ENCODE assay signal across 14 mouse cellular contexts in genomic region chr4:54374457-54374856, GRCm38 (mm10).
DNase-seq lines count a peak whose midpoint lies in the region; ATAC-seq and TF ChIP-seq lines count a peak whose summit lies in the region.
"Had no signal": no experiment of that assay in that cellular context is flagged by ENCODE, and none has a peak within 500 bp of the region (broad histone marks: within the 10 kb centered on the region; RNA-seq: fewer than 3 reads in every experiment).

No protein-coding gene starts in this region.

- no peak overlapping the region for H3K4me2 ChIP-seq in heart, embryonic 13.5 days
- no peak overlapping the region for H3K4me2 ChIP-seq in lung, embryonic 14.5 days
- H3K4me2 ChIP-seq in limb, embryonic 13.5 days (replicated peaks), result no peak overlapping the region
- H3K4me2 ChIP-seq: forebrain, embryonic 13.5 days had no signal

- no peaks in the 10 kb centered on the region for H3K9me3 ChIP-seq in heart, embryonic 13.5 days
- H3K9me3 ChIP-seq in lung, embryonic 14.5 days (ENCODE audit: low read depth, low read length), result no peaks in the 10 kb centered on the region
- no peaks in the 10 kb centered on the region for H3K9me3 ChIP-seq in limb, embryonic 13.5 days
- H3K9me3 ChIP-seq: forebrain, embryonic 13.5 days had no signal

- 0 out of 2 replicates have a peak overlapping the region, but pooled peaks have one; percentile 32 for H3K27ac ChIP-seq in heart, embryonic 13.5 days (replicated peaks)
- no peak overlapping the region for H3K27ac ChIP-seq in lung, embryonic 14.5 days (ENCODE audit: low read depth)
- H3K27ac ChIP-seq in limb, embryonic 13.5 days, result no peak overlapping the region
- H3K27ac ChIP-seq: forebrain, embryonic 13.5 days had no signal

- peaks cover 21% of the 10 kb centered on the region for H3K4me1 ChIP-seq in heart, embryonic 13.5 days
- H3K4me1 ChIP-seq in lung, embryonic 14.5 days (ENCODE audit: insufficient read depth), result no peaks in the 10 kb centered on the region
- no peaks in the 10 kb centered on the region for H3K4me1 ChIP-seq in lung, adult 2 months (ENCODE audit: control insufficient read depth, insufficient read depth, low read length)
- peaks cover 21% of the 10 kb centered on the region for H3K4me1 ChIP-seq in limb, embryonic 13.5 days

- H3K36me3 ChIP-seq in heart, embryonic 13.5 days, result no peaks in the 10 kb centered on the region
- H3K36me3 ChIP-seq in lung, embryonic 14.5 days (ENCODE audit: insufficient read depth), result no peaks in the 10 kb centered on the region
- no peaks in the 10 kb centered on the region for H3K36me3 ChIP-seq in limb, embryonic 13.5 days

- no peak for TF ChIP-seq POLR2A in lung, adult 2 months (IDR thresholded peaks at IDR 0.05; ENCODE audit: borderline replicate concordance, extremely low read depth, low read depth, low read length)

- H3K27me3 ChIP-seq in heart, embryonic 13.5 days (replicated peaks), result no peaks in the 10 kb centered on the region
- H3K27me3 ChIP-seq in lung, embryonic 14.5 days (ENCODE audit: insufficient read depth, low read length), result no peaks in the 10 kb centered on the region
- no peaks in the 10 kb centered on the region for H3K27me3 ChIP-seq in limb, embryonic 13.5 days
- H3K27me3 ChIP-seq: forebrain, embryonic 13.5 days had no signal

- no peak for ATAC-seq in heart, embryonic 13.5 days (ENCODE audit: extremely low read depth, insufficient number of reproducible peaks, low FRiP score, low TSS enrichment)
- peak; percentile 38; the same call in 1 of the 2 replicates for ATAC-seq in lung, embryonic 14.5 days (ENCODE audit: insufficient read depth)
- ATAC-seq in limb, embryonic 13.5 days (ENCODE audit: low FRiP score, low read depth), result peak; percentile 40; the same call in 1 of the 2 replicates
- ATAC-seq: forebrain, embryonic 13.5 days; lung, postnatal 0 days had no signal

- DNase-seq in heart, adult 18-20 months, result no peak
- DNase-seq in lung, embryonic 14.5 days, result peak; percentile 18
- DNase-seq in lung, adult 2 months, result no peak
- DNase-seq in embryo, embryonic 9.5 days (ENCODE audit: extremely low spot score), result peak; percentile 55
- DNase-seq in cerebellum, postnatal 4 days (ENCODE audit: low spot score in 2 of 2), result no peak
- DNase-seq in left cerebral cortex, adult 11 months (ENCODE audit: low spot score), result no peak
- DNase-seq: cerebellum, postnatal 36 days; gastrocnemius, postnatal 25 days; midbrain, embryonic 14.5 days; spleen, adult 18-20 months had no signal

- WGBS in heart, embryonic 13.5 days, result 20% methylated on average over 5 of the region's 5 CpGs
- WGBS in lung, embryonic 14.5 days, result 12% methylated on average over 5 of the region's 5 CpGs
- 46% methylated on average over 5 of the region's 5 CpGs for WGBS in lung, adult 2 months
- WGBS in limb, embryonic 13.5 days, result 17% methylated on average over 5 of the region's 5 CpGs

- H3K4me3 ChIP-seq in heart, embryonic 13.5 days, result no peak overlapping the region
- H3K4me3 ChIP-seq in lung, embryonic 14.5 days (ENCODE audit: low read depth, low read length), result no peak overlapping the region
- H3K4me3 ChIP-seq in lung, adult 2 months (replicated peaks; ENCODE audit: extremely low read depth, low read depth, low read length), result no peak overlapping the region
- no peak overlapping the region for H3K4me3 ChIP-seq in limb, embryonic 13.5 days
- H3K4me3 ChIP-seq: forebrain, embryonic 13.5 days had no signal

- no peak for TF ChIP-seq CTCF in lung, embryonic 14.5 days (IDR thresholded peaks at IDR 0.05; ENCODE audit: low read depth)
- TF ChIP-seq CTCF in lung, adult 2 months (IDR thresholded peaks at IDR 0.05; ENCODE audit: insufficient read depth, low read length), result no peak

- 0 out of 2 replicates have a peak overlapping the region, but pooled peaks have one; percentile 10 for H3K9ac ChIP-seq in heart, embryonic 13.5 days
- no peak overlapping the region for H3K9ac ChIP-seq in lung, embryonic 14.5 days
- H3K9ac ChIP-seq in limb, embryonic 13.5 days, result no peak overlapping the region
- H3K9ac ChIP-seq: forebrain, embryonic 13.5 days had no signal

Comparison
In these comparisons a context has a peak if more than half of its experiments do, and no peak if none do; other contexts are left out.
1. DNase-seq: peak in lung, embryonic 14.5 days (single experiment) and embryo, embryonic 9.5 days (single experiment); none in heart, adult 18-20 months (0 of 2), lung, adult 2 months (single experiment), cerebellum, postnatal 4 days (0 of 2) and left cerebral cortex, adult 11 months (single experiment).